Mouse (Mus musculus) liver, embryonic 16.5 days (tissue): ENCODE results near the gene Cda. TPM values are rescaled to one million over a fixed set of nuclear protein-coding genes. Genes with fewer than 3 reads are reported as not detected.

Experiments used
- ATAC-seq: fragments of 200-750 bp; cut with Nextera tagmentation; 2 replicates; pipeline ENCODE4 v1.8.0; 2017; ENCODE audit warnings: low read depth, mild to moderate bottlenecking, moderate number of reproducible peaks, moderate library complexity
- H3K27ac ChIP-seq: fragments of 300-500 bp; sonication (generic); 2 replicates; pipeline ENCODE4 v1.5.1; 2014; ENCODE audit warnings: mild to moderate bottlenecking, low read length
- H3K27me3 ChIP-seq: fragments of 300-500 bp; sonication (generic); 2 replicates; pipeline ENCODE4 v1.6.1; 2014; ENCODE audit warnings: low read depth, low read length, mixed read lengths; ENCODE audit not compliant: control insufficient read depth, insufficient read depth
- H3K36me3 ChIP-seq: fragments of 300-500 bp; sonication (generic); 2 replicates; pipeline ENCODE4 v1.6.1; 2014; ENCODE audit warnings: mild to moderate bottlenecking; ENCODE audit not compliant: control insufficient read depth, insufficient read depth
- H3K4me1 ChIP-seq: fragments of 300-500 bp; sonication (generic); 2 replicates; pipeline ENCODE4 v1.6.1; 2014; ENCODE audit warnings: low read depth, low read length, mixed read lengths; ENCODE audit not compliant: control insufficient read depth
- H3K4me2 ChIP-seq: fragments of 300-500 bp; sonication (generic); 2 replicates; pipeline ENCODE4 v1.6.1; 2014; ENCODE audit warnings: low read depth, low read length, mixed read lengths
- H3K4me3 ChIP-seq: fragments of 300-500 bp; sonication (generic); 2 replicates; pipeline ENCODE4 v1.5.1; 2014; ENCODE audit warnings: low read depth, mild to moderate bottlenecking, low read length
- H3K9ac ChIP-seq: fragments of 300-500 bp; sonication (generic); 2 replicates; pipeline ENCODE4 v1.6.1; 2014; ENCODE audit warnings: low read depth, low read length
- H3K9me3 ChIP-seq: fragments of 300-500 bp; sonication (generic); replicated peaks from 2 replicates; pipeline ENCODE4 v1.6.1; 2016; ENCODE audit warnings: low read length; ENCODE audit not compliant: control insufficient read depth
- WGBS: fragments of 180-500 bp; shearing (Covaris S2); extraction: QIAGEN DNeasy Blood & Tissue Kit; methylation state at CpG from one replicate; pipeline ENCODE4 v1.1.7; 2014; ENCODE audit not compliant: insufficient replicate concordance; 5-methylcytosine and 5-hydroxymethylcytosine counted together
- polyA plus RNA-seq: library from polyadenylated mRNA; unstranded; fragments of >200 nt; fragmentation: Nextera tagmentation; extraction: Ambion mirVana; gene quantifications from 2 replicates; pipeline ENCODE4 v1.2.1, GENCODE M21; 2015

Gene Cda
- polyA plus RNA-seq, 1 experiment from 2014 or later: 5.7 TPM

DNA sequence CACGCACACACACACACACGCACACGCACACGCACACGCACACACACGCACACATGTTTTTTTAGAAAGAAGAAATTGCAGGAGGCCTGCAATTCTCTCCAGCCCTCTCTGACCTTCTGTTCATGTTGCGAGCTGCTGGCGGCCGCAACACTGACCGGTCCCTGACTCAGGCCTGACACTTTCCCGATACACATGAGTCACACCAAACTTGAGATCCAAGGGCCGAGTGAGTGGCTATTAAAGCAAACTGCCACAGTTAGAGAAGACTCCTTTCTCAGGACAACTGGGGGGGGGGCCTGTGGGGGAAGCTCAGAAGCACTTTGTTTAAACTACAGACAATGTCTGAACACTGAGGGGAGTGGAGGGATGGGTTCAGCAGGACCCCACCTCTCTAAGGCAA lies 11.2 kb downstream of the Cda start:
- no peak overlapping the region for H3K27ac ChIP-seq
- H3K27me3 ChIP-seq: peaks cover 2% of the 10 kb centered on the region; the same call in 1 of the 2 replicates
- no peaks in the 10 kb centered on the region for H3K4me1 ChIP-seq
- no peaks in the 10 kb centered on the region for H3K9me3 ChIP-seq
- no peak for ATAC-seq
- no peak overlapping the region for H3K9ac ChIP-seq
- no peak overlapping the region for H3K4me3 ChIP-seq
- H3K4me2 ChIP-seq: no peak overlapping the region
- WGBS: 78% methylated on average over 12 of the region's 12 CpGs
- no peaks in the 10 kb centered on the region for H3K36me3 ChIP-seq

GRCm38 (mm10) chr4:138356141-138356540 lies 11.7 kb downstream of the Cda start:
- Histone ChIP-seq H3K4me3 (no peak overlapping the region), H3K4me1 (no peaks in the 10 kb centered on the region), H3K27ac (no peak overlapping the region), H3K9ac (no peak overlapping the region), H3K9me3 (no peaks in the 10 kb centered on the region), H3K27me3 (no peaks in the 10 kb centered on the region), H3K4me2 (no peak overlapping the region), H3K36me3 (no peaks in the 10 kb centered on the region)
- 50% methylated on average over 8 of the region's 8 CpGs for whole genome bisulfite sequencing
- ATAC-seq: no peak

GRCm38 (mm10) chr4:138355496-138355895 lies 12.3 kb downstream of the Cda start:
- H3K27ac ChIP-seq: no peak overlapping the region
- no peaks in the 10 kb centered on the region for H3K27me3 ChIP-seq
- no peak for ATAC-seq
- H3K4me3 ChIP-seq: no peak overlapping the region
- no peak overlapping the region for H3K9ac ChIP-seq
- no peaks in the 10 kb centered on the region for H3K36me3 ChIP-seq
- no peaks in the 10 kb centered on the region for H3K9me3 ChIP-seq
- no peaks in the 10 kb centered on the region for H3K4me1 ChIP-seq
- WGBS: 56% methylated on average over 2 of the region's 2 CpGs
- H3K4me2 ChIP-seq: no peak overlapping the region

GRCm38 (mm10) chr4:138353438-138354171 lies 14.2 kb downstream of the Cda start:
- Histone ChIP-seq H3K4me1 (no peaks in the 10 kb centered on the region), H3K9me3 (no peaks in the 10 kb centered on the region), H3K27me3 (no peaks in the 10 kb centered on the region), H3K27ac (no peak overlapping the region), H3K36me3 (no peaks in the 10 kb centered on the region), H3K9ac (no peak overlapping the region), H3K4me3 (no peak overlapping the region), H3K4me2 (no peak overlapping the region)
- no peak for ATAC-seq
- WGBS: 56% methylated on average over 10 of the region's 10 CpGs

DNA sequence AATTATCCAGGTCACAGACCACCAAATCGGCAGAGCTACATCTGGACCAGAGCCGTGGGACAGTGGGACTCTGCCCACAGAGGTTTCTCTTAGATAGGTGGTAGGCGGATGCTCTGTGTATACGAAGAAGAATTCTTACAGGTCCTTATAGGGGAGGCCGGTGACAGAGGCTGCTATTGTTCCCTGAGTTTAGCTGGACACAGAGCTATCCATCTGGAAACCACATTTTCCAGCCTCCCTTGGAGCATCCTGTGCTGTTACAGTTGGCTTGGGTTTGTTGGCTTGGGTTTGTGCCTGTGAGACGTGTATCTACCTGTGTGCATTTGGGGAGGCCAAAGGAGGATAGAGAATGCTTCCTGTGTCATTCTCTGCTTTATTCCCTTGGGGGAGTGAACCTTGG lies 15.1 kb downstream of the Cda start:
- Histone ChIP-seq H3K4me1 (no peaks in the 10 kb centered on the region), H3K36me3 (no peaks in the 10 kb centered on the region), H3K9me3 (no peaks in the 10 kb centered on the region), H3K9ac (no peak overlapping the region), H3K27ac (no peak overlapping the region), H3K4me2 (no peak overlapping the region), H3K4me3 (no peak overlapping the region), H3K27me3 (no peaks in the 10 kb centered on the region)
- 71% methylated on average over 6 of the region's 6 CpGs for WGBS
- no peak for ATAC-seq

DNA sequence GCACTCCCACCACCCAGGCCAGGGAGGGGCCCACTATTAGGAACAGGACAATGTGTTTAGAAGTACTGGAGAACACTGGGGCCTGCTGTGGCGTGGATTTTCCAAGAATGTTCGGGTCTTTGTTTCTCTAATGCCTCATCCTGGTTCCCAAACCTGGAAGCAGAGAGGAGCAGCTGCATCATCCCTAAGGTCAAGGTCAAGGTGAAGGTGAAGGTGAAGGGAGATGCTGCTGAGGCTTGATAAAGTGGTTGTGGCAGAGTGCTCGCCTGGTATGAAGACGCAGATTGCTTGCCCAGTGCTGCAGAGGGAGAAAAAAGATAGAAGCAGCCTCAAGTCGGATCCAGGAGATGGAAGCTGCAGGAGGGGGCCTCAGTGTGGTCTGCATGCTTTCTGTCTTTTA lies 16.0 kb downstream of the Cda start:
- Histone ChIP-seq H3K27ac (no peak overlapping the region), H3K4me2 (no peak overlapping the region), H3K4me1 (no peaks in the 10 kb centered on the region), H3K27me3 (no peaks in the 10 kb centered on the region), H3K9me3 (no peaks in the 10 kb centered on the region), H3K36me3 (no peaks in the 10 kb centered on the region), H3K9ac (no peak overlapping the region), H3K4me3 (no peak overlapping the region)
- WGBS: 56% methylated on average over 5 of the region's 5 CpGs
- ATAC-seq: no peak

DNA sequence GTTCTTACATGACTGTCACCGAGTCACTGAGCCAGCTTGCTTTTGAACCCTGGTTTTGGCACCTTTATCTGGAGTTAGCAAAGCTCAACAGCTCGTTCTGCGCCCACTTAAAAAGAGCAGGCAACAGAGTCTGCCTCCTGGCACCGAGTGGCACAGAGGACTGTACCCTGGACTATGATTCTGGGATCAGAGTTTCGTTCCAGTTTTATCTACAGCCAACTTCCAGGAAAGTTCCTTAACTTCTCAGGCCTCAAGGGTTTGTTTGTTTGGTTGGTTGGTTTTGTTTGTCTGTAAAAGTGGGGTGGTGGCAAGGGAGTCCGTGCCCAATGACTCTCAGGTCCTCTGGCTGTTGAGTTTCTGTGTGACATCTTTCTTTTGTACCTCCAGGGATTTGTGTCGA lies 19.1 kb downstream of the Cda start:
- no peaks in the 10 kb centered on the region for H3K9me3 ChIP-seq
- WGBS: 50% methylated on average over 7 of the region's 7 CpGs
- no peak overlapping the region for H3K4me2 ChIP-seq
- H3K27ac ChIP-seq: no peak overlapping the region
- H3K27me3 ChIP-seq: no peaks in the 10 kb centered on the region
- H3K4me1 ChIP-seq: no peaks in the 10 kb centered on the region; the same call in 1 of the 2 replicates
- H3K4me3 ChIP-seq: no peak overlapping the region
- no peak overlapping the region for H3K9ac ChIP-seq
- no peaks in the 10 kb centered on the region for H3K36me3 ChIP-seq
- ATAC-seq: no peak

- H3K27me3 ChIP-seq: no peaks in the 10 kb centered on the region
- H3K4me2 ChIP-seq: no peak overlapping the region
- no peak overlapping the region for H3K4me3 ChIP-seq
- H3K4me1 ChIP-seq: peaks cover 5% of the 10 kb centered on the region
- ATAC-seq: no peak
- H3K9me3 ChIP-seq: no peaks in the 10 kb centered on the region
- H3K36me3 ChIP-seq: no peaks in the 10 kb centered on the region
- WGBS: 55% methylated on average over 1 of the region's 1 CpGs
- H3K27ac ChIP-seq: no peak overlapping the region
- H3K9ac ChIP-seq: no peak overlapping the region
These were observed 20.5 kb downstream of the Cda start for GRCm38 (mm10) chr4:138347280-138347679.

DNA sequence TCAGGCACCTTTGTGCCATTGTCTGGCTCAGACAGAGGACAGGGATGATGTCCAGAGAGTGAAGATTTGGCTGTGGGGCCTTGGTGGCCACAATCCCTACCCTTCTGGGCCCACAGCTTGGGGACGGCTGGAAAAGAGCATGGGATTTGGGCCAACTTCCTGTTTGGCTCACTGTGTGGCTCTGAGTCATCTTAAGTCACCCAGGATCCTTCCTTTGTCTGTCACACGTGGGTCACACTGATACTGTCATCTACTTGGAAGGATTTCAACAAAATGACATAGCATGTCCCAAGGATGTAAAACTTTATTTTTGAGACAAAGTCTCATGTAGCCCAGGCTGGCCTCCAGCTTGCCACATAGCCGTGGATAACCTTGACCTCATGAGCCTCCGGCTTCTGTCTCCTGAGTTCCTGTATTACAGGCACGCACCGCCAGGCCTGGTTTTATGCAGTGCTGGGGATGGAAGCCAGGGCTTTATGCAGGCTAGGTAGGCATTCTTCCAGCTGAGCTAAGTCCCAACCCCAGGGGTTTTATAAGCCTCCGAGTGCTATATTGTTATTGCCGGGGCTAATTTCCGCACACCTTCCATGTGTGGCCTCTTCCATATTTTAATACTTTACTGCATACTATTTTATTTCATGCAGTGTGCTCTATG lies 22.8 kb downstream of the Cda start:
- Histone ChIP-seq H3K4me3 (no peak overlapping the region), H3K27me3 (no peaks in the 10 kb centered on the region; the same call in 1 of the 2 replicates), H3K36me3 (no peaks in the 10 kb centered on the region), H3K4me2 (no peak overlapping the region), H3K9me3 (no peaks in the 10 kb centered on the region), H3K27ac (no peak overlapping the region), H3K9ac (no peak overlapping the region), H3K4me1 (peaks cover 5% of the 10 kb centered on the region)
- no peak for ATAC-seq
- WGBS: 58% methylated on average over 9 of the region's 9 CpGs
